Mouse (Mus musculus) ES-Bruce4 (cell line): ENCODE data around the gene Ear14. TPM values are rescaled to one million over a fixed set of nuclear protein-coding genes. Genes with fewer than 3 reads are reported as not detected.
"Not testable (repeated sequence)": the region's sequence is repeated elsewhere in the genome, so short reads cannot be mapped to it uniquely, and the experiment has no call there.

Experiments used
- H3K27ac ChIP-seq: 2 replicates; pipeline ENCODE4 v1.5.1; 2012; ENCODE audit warnings: low read length, inconsistent platforms; ENCODE audit not compliant: insufficient read depth
- H3K27me3 ChIP-seq: 2 replicates; pipeline ENCODE4 v1.6.1; 2012; ENCODE audit warnings: mild to moderate bottlenecking, low read length, inconsistent platforms; ENCODE audit not compliant: control insufficient read depth, poor library complexity, insufficient read depth, severe bottlenecking
- H3K36me3 ChIP-seq: 2 replicates; pipeline ENCODE4 v1.6.1; 2012; ENCODE audit warnings: inconsistent platforms, mild to moderate bottlenecking, low read length, moderate library complexity; ENCODE audit not compliant: control insufficient read depth, poor library complexity, insufficient read depth, severe bottlenecking
- H3K4me1 ChIP-seq: one replicate; pipeline ENCODE4 v1.8.1; 2011; ENCODE audit warnings: low read length; ENCODE audit not compliant: control insufficient read depth, insufficient read depth
- H3K4me3 ChIP-seq: 2 replicates; pipeline ENCODE4 v1.5.1; 2011; ENCODE audit warnings: low read depth, mild to moderate bottlenecking, low read length
- H3K9ac ChIP-seq: 2 replicates; pipeline ENCODE4 v1.6.1; 2012; ENCODE audit warnings: low read depth, mild to moderate bottlenecking, inconsistent platforms; ENCODE audit not compliant: poor library complexity, severe bottlenecking
- H3K9me3 ChIP-seq: replicated peaks from 2 replicates; pipeline ENCODE4 v1.6.1; 2012; ENCODE audit warnings: mild to moderate bottlenecking, low read length, inconsistent platforms; ENCODE audit not compliant: control insufficient read depth, poor library complexity, insufficient read depth, severe bottlenecking
- CTCF ChIP-seq: IDR thresholded peaks from one replicate; pipeline ENCODE4 v1.8.1; 2011; ENCODE audit warnings: low read depth, low read length
- EP300 ChIP-seq: IDR thresholded peaks from 2 replicates; pipeline ENCODE4 v1.6.1; 2011; ENCODE audit warnings: low read depth, low read length; ENCODE audit not compliant: insufficient read depth
- POLR2A ChIP-seq: IDR thresholded peaks from one replicate; pipeline ENCODE4 v1.8.1; 2011; ENCODE audit warnings: low read length; ENCODE audit not compliant: insufficient read depth
- polyA plus RNA-seq: library from polyadenylated mRNA; stranded (reverse); fragments of >200 nt; gene quantifications from 2 replicates; pipeline ENCODE4 v1.2.4, GENCODE M21; 2011; ENCODE audit warnings: low read depth; ENCODE audit not compliant: missing spikeins, insufficient read depth, insufficient read length

Ear14 gene
- polyA plus RNA-seq, 1 experiment, result not detected

GRCm38 (mm10) chr14:51165435-51165834 is 37.8 kb upstream of the Ear14 start:
- H3K36me3 ChIP-seq, result no peaks in the 10 kb centered on the region
- H3K4me1 ChIP-seq, result no peaks in the 10 kb centered on the region
- H3K9ac ChIP-seq, result no peak overlapping the region
- no peaks in the 10 kb centered on the region for H3K27me3 ChIP-seq
- H3K27ac ChIP-seq, result no peak overlapping the region
- no peaks in the 10 kb centered on the region for H3K9me3 ChIP-seq
- H3K4me3 ChIP-seq, result no peak overlapping the region
- no peak for TF ChIP-seq POLR2A
- no peak for TF ChIP-seq CTCF
- no peak for TF ChIP-seq EP300

- no peak overlapping the region for H3K4me3 ChIP-seq
- no peak overlapping the region for H3K9ac ChIP-seq
- no peak for TF ChIP-seq CTCF
- H3K4me1 ChIP-seq, result no peaks in the 10 kb centered on the region
- H3K27ac ChIP-seq, result no peak overlapping the region
- no peaks in the 10 kb centered on the region for H3K36me3 ChIP-seq
- no peaks in the 10 kb centered on the region for H3K9me3 ChIP-seq
- H3K27me3 ChIP-seq, result no peaks in the 10 kb centered on the region
Observed at GRCm38 (mm10) chr14:51166068-51166467, 37.1 kb upstream of the Ear14 start.

- not testable (repeated sequence) for H3K36me3 ChIP-seq, H3K27ac ChIP-seq, H3K4me3 ChIP-seq, H3K9me3 ChIP-seq, H3K9ac ChIP-seq, H3K27me3 ChIP-seq, H3K4me1 ChIP-seq
- peak; percentile 76 for TF ChIP-seq CTCF
Observed at GRCm38 (mm10) chr14:51172095-51172865, 30.9 kb upstream of the Ear14 start.

DNA sequence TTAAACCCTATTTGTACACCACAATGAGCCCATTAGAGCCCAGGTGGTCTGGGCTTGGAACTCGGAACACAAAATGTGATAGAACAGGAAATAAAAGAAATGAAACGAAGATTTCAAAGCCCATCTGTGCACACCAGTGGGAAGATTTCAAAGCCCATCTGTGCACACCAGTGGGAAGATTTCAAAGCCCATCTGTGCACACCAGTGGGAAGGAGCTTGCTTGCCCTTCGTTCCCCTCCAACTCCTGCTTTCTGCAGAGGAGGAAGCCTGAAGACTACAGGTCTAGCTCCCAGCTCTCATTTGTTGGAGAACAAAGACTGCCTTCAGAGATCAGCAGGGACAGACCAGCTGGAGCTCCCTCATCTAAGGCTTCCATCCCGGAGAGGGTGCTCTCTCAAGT is 30.2 kb upstream of the Ear14 start:
- not testable (repeated sequence) for H3K9me3 ChIP-seq, H3K36me3 ChIP-seq, H3K27ac ChIP-seq, H3K27me3 ChIP-seq, H3K4me1 ChIP-seq, H3K9ac ChIP-seq, H3K4me3 ChIP-seq

DNA sequence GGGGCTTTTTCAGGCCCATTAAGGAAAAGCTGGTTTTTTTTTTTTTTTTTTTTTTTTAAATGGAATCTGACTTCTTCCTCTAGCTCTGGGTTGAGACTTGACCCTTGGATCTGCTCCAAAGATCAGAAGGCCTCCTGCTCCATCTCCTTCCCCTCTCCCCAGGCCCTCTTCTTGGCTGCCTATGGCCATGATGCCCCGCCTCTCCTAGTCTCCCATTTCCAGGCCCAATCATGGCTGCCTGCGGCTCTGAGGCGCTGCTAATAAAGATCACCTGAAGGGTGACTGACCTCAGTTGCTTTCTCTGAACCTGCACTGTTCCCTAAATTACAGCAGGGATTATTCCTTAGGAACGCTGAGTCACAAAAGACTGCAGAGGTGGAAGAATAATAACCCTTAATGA is 29.3 kb upstream of the Ear14 start:
- H3K4me3 ChIP-seq, result no peak overlapping the region
- no peaks in the 10 kb centered on the region for H3K4me1 ChIP-seq
- no peak overlapping the region for H3K27ac ChIP-seq
- TF ChIP-seq EP300 (no peak), CTCF (no peak), POLR2A (no peak)
- no peak overlapping the region for H3K9ac ChIP-seq
- H3K36me3 ChIP-seq, result no peaks in the 10 kb centered on the region
- no peaks in the 10 kb centered on the region for H3K27me3 ChIP-seq
- no peaks in the 10 kb centered on the region for H3K9me3 ChIP-seq

DNA sequence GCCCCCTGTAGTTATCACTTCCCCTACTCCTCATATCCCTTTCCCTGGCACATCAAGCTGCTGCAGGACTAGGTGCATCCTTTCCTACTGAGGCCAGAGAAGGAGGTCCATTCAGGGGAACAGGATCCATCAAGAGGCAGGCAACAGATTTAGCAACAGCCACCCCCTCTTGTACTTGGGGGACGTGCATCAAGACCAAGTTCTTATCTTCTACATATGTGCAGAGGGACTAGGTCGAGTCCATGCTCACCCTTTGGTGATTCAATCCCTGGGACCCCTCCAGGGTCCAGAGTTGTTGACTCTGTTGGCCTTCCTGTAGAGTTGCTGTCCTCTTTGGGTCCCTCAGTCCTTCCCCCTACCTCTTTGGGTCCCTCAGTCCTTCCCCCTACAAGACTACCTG is 22.1 kb upstream of the Ear14 start:
- H3K27ac ChIP-seq, H3K4me3 ChIP-seq, H3K27me3 ChIP-seq, H3K9ac ChIP-seq, H3K4me1 ChIP-seq, H3K9me3 ChIP-seq, H3K36me3 ChIP-seq: not testable (repeated sequence)
